Mouse (Mus musculus) frontal cortex, postnatal 36 days (tissue): ENCODE measurements around the gene Lrrc66.

Experiments
- DNase-seq, 2 experiments: peaks; one replicate each; pipeline ENCODE4 v3.0.0; 2022; ENCODE audit warnings: low spot score in 2 of 2

Lrrc66 gene

DNA sequence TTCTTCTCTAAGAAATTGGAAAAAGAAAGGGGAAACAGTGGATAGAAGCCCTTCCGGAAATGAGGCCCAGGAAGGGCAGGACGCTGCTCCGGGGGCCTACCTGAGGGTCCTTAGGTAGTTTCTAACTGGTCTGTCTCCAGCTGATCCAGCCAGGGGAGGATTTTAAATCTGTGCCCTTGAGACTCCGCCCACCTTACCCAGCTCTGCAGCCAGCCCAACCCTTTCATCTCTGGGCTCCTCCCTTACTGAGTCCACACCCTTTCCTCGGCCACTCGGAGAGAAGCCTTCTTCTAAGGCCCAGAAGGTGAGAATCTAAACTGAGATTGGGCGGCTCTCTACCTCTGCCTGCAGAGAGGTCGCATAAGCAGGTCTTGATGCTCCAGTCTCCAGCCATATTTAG is at the start of gene Lrrc66:
Gene Lrrc66 (minus strand): TSS at position 236 of the 400 bp plus-strand sequence.
- no peak for DNase-seq

DNA sequence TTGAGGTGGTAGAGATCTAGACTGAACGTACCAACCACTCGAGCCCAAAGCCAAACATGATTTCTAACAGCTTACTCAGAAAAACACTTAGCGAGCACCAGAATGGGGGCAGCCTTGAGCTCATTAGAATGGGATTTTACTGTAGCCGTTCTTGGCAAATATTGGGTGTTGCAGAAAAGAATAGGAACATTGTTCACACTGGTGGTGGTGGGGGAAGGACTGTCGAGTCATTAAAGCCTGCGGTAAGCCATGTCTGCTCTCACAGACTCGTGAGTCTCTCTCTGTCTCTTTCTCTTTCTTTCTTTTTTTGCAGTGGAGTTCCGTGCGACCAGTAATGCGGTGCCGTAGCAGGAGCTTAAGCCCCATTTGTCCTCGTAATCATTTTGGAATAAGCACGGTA is 44.3 kb upstream of the Lrrc66 start:
- peak; percentile 4 to 21 for DNase-seq

DNA sequence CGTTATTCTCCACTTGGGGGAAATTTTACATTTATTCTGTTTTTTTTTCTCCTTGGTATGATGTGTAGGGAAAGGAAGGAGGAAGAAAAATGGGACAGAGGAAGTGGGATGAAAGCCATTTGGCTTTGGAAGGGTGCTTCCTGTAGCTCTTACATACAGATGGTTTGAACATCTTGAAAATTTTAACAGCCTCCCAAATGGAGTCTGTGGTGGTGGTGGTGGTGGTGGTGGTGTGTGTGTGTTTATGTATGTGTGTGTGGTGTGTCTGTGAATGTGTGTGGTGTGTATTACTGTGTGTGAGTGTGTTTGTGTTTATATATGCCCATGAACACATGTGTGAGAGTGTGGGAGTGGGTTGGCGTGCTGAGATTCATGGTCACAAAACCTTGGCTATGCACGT is 43.3 kb upstream of the Lrrc66 start:
- DNase-seq, result no peak

DNA sequence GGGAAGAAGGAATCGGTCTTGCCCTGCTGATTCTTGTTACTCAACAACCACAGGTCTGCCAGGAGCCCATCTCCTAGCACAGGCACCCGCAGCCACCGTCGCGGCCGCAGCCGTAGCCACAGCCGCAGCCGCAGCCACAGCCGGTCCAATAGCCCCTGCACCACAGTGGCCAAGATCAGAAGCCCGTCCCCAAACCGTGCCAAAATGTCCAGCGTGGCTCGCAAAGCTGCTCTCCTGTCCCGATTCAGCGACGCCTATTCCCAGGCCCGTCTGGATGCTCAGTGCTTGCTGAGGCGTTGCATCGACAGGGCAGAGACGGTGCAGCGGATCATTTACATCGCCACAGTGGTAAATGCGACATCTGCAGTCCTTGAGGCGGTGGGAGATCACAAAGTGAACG is 37.1 kb upstream of the Lrrc66 start:
- DNase-seq, result no peak

DNA sequence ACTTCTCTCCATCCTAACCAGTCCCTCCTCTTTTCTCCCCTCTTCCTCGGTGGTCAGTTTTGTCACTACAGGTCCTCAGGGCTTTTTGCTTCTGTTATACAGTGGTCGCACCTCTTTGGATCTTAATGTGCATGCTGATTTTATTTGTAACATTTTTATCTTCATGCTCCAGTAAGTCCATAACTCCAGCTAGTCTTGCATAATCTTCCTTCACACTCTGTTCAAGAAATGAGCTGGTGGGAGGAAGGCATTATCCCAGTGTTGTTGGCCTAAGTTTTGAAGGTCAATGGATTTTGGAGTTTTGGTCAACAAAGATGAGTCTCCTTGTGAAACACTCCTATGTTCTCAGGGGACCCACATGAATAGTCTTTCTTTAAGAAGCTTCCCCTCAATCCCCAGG is 35.6 kb upstream of the Lrrc66 start:
- no peak for DNase-seq

DNA sequence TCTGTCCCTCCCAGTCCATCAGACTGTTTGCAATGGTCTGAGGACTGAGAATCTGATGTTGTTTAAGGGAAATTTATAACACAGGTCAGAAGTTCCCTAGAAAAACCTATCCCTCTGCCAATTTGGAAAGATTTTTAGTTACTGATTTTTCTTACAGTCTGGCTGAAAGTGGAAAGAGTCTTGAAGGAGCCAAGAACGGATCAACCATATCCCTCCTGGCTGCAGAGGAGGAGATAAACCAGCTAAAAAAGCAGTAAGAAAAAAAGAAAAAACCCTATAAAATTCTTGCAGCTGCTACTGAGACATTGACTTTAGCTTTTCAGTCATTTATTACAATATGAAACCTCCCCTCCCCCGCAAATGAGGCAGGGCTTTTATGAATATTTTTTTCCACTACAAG is 34.4 kb upstream of the Lrrc66 start:
- DNase-seq, result no peak

DNA sequence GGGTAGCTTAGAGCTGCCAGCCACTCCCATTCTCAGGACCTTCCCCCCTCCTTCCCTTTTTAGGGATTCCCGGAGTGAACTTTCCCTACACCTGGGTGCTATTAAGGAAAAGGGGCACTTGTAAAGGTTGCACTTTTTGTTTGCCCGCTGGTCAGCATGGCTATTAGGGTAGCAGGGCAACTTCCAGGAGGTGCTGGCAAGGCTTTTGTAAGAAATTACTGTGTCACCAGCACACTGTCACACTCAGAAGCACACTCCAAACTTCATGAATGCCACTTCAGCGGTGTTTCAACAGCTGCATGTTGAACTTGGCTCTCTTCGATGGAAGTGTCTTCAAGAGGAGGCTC is 19.5 kb upstream of the Lrrc66 start:
- no peak for DNase-seq

DNA sequence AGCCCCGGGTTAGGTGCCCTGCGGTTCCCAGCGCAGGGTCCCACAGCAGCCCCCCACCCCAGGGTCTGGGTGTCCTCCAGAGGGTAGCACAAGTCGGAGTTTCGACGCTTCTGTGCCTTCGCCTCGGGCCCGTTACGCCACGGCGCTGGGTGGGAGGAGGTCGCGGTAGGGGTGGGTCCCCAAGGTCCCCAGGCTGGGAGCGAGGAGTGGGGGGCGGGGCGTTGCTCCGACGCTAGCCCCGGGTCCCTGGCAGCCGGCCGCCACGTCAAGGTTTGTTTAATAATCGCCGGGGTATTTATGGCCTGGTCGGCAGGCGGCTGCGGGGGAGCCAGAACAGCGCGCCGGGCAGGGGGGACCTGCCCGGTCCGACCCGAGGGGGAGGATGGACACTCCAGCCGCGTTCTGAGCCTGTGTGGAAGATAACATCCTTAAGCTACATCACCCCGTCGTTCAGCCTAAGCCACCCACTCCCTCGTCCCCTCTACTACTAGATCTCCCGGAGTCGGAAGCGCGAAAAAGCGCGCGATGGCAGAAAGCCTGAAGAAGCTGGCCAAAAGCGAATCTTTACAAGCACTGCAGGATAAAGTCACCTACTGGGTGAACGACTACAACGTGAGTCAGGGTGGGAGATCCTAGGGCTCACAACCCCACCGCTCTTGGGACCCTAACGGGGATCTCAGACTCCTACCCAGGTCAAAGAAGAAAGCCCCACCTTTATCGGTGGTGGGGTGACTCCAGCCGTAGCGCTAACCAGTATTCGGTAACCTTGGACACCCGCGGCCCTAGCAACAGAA is 18.9 kb upstream of the Lrrc66 start, which contains the start of gene Spata18:
Gene Spata18 (plus strand): TSS at position 319 of the 794 bp plus-strand sequence.
- no peak for DNase-seq

DNA sequence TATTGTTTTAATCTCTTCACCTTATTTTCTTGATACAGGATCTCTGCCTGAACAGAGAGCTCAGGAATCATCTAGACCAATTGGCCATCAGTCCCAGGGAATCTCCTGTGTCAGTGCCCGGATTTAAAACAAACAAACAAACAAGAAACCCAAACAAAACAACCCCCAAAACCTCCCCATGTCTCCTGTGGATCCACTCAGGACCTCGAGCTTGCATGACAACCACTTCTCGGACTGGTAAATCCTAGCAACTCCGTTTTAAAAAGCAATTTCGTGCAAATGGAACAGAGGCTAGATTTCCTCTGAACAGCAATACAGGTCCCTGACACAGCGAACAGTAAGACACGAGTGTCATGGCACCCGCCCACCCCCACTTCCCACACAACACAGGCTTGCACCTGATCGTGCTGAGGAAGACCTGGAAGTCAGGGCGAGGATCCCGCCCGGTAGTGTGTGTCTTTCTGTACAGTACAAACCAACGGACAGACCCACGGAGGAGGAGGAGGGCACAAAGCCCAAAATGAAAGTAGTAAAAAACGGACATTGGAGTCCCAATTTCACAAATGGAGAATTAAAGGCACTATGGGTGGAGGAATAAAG is 18.1 kb upstream of the Lrrc66 start:
- DNase-seq, result no peak

DNA sequence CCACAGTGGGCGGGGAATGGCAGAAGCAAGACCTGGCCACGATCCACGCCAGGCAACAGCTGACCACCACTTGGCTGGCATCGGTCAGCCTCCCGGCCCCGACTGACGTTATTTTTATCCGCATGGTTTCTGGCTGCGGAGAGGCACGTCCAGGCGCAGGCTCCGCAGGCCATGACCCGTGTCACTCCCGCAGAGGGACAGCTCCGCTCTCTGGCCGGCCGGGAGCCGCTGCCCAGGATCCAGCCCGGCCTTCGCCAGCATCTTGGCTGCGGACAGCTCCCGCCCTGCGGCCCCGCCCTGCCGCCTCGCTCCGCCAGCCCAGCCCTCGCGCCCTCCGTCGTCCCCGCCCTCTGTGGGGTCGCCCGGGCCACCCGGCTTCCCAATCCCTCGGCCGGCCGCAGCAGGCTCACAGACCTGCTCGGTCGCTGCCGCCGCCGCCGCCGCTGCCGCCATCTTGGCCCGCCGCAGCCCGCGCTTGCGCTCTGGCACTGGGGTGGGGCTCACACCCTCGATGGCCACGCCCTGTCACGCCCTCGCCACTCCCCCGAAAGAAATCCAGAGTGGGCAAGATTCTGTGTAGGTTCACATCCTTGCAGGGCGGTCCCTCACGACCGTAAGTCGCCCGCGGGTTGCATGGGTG is 15.1 kb upstream of the Lrrc66 start, which contains the start of gene Sgcb:
Gene Sgcb (minus strand): TSS at position 530 of the 640 bp plus-strand sequence.
- DNase-seq, result peak; percentile 87 to 89

DNA sequence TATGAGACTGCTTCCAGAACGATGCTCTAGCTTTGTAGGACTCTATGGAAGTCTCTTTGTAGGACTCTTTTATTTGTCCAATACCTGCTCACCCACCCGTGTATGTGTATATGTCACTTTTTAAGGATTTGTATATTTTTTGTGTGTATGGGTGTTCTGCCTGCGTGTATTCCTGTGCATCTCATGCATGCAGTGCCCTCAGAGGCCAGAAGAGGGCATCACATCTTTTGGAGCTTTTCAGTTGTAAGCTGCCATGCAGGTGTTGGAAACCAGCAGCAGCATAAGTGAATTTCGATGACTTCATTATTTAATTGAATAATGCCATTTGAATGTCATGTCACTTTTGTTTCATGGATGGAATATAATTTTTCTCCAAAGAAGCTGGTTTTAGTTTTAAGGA is 9.8 kb upstream of the Lrrc66 start:
- DNase-seq, result no peak

DNA sequence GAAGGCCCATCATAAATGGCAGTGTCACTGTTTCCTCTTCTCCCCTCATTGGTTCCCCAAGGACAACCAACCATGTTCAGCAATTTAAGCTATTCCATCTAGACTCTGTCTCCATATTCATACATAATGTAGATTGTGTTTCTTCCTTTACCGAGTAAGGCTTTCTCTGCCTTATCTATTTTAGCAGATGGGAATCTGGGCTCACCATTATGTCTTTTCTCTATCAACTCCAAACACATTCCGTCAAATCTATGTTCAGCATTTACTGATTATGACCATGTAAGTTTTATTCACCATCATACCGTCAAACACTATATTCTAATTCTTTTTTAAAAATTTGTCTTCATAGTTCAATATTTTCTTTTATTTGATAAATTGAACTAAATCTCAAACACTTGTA is 8.7 kb upstream of the Lrrc66 start:
- DNase-seq, result no peak

DNA sequence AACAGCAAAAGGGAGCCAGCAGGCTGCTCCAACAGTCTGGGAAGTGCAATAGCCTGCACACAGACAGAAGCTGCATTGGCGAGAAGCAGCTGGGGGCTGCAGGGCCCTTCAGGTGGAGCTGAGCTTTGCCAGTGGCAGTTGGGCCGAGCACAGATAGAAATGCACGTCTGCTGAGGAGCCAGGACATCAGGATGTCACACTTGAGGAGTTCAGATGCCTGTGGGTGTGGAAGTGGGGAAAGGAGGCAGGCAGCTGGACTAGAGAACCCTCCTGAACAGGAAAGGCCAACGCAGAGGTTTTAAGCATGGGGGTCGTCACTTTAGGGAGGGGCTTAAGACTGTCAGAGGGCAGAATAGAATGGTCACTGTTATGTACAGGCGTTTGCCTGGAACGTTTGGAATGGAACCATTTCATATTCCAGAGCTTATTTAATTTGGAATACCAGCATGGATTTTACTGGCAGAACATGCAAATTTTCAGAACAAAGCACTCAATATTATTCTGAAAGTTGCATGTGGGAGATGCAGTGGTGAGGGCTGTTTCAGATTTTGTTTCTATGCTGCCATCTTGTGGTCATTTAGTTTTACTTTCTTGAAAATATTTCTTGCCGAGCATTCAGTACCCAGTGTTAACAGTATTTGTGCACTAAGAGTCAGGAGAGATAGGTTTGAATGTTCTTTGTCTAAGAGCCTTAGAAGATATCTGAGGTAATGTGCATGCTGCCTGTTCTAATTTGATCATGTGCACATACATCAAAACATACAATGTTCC is 5.2 kb upstream of the Lrrc66 start:
- no peak for DNase-seq

DNA sequence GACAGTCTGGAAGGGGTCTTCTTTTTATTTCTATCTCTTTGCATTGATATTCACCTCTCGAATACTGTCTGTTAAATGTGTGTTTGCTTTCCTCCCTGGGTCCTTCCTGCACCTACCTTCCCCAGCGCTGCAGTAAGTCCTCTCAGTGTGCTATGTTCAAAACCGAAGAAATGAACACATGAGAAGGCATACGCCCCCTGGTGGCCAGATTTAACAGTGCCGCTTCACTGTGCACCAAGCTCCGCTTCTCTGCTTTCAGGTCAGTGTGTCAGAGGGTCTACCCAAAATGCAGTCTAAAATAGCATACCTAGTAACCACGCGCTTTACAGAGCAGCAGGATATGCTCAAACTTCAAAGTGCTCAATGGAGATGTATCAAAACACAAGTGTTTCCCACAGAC is 815 bp upstream of the Lrrc66 start:
- peak; percentile 79 to 89 for DNase-seq

DNA sequence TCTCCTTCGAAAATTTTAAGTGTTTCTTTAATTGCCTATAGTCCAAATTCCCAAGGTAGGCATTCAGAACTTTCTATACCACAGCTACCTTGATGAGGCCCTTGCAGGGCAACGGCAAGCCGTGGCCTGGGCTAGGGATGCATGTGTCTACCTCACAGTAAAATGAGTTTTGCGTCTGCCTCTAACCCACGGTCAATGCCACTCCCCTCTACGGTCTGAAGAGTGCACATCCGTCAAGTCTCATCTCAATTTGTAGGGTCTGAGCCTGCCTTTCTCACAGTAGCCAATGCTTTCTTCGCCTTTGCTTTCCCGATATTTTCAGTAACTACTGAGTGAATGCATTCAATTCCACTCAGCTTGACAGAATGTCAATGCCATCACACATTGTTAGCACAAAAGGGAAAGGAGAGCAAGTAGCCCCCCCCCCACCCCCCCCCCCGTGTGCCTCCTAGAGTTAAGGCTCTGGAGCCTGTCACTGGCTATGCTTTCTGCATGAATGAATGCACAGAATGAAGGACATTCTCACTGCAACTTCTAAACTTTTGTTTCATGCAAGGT is 1.2 kb downstream of the Lrrc66 start:
- no peak for DNase-seq

DNA sequence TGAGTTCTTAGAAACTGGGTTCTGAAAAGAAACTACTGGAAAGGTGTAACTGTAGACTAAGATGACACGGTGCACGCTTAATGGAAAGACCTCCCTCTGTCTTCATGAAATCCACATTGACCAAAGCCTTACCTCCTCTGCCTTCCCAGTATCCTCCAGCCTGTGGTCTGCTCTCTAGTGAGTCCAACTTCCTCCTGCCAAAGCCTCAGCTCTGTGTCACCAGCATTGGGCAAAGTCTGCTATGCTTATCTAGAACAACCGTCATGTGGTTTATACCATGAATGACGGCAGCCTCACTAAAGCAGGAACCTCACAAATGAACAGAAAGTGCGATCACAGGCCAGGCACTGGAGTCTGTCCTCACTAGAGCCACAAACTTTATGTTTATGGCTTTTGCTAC is 2.2 kb downstream of the Lrrc66 start:
- DNase-seq, result no peak

DNA sequence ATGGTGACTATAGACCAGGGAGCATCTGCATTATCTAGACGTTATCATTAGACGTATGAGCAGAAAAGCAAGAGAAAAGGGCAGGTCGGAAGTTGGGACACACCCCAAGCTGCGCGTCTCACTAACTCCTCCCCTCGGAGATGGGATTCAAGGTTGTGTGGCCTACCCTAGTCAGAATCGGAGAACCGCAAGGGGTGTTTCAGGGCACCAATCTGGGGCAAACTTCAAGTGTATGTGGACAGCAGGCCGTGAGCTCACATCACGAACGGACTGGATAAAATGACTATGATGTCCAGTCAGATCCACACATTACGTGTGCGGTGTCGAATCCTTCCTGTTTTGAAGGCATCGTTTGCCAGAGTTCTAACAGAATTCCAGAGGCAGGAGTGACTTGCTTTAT is 4.3 kb downstream of the Lrrc66 start:
- DNase-seq, result no peak

DNA sequence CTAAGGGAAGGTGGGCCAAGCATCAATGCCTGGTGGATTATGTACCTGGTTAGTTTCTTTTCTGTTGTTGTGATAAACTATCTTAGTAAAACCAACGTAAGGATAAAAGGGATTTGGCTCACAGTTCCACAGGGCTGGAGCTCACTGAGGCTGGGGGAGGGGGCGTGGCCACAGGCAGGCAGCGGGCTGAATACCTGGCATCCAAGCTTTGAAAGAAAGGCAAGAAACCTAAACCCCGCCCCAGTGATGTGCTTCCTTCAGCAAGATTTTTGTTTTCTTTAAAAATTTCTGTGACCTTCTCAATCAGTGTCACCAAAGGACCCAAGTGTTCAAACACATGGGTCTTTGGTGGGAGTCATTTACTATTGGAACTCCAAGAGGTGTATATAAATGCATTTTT is 4.8 kb downstream of the Lrrc66 start:
- no peak for DNase-seq

DNA sequence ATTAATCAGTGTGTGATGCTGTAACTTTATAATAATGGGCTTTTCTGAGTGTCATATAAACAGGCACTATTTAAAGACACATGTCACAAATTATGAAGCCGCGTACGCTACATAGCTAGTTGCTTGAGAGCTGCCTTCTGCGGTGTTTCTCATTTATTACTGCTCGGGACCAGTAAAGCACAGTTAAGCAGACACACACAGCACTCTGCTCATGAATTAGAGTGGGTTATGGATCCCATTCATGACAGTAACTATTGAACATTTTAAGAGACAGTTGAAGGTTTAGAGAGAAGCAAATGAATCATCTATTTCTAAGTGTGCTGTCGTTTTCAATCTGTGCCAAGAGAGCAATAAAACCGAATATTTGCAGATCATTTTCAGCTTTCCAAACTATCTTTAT is 5.5 kb downstream of the Lrrc66 start:
- DNase-seq, result no peak

DNA sequence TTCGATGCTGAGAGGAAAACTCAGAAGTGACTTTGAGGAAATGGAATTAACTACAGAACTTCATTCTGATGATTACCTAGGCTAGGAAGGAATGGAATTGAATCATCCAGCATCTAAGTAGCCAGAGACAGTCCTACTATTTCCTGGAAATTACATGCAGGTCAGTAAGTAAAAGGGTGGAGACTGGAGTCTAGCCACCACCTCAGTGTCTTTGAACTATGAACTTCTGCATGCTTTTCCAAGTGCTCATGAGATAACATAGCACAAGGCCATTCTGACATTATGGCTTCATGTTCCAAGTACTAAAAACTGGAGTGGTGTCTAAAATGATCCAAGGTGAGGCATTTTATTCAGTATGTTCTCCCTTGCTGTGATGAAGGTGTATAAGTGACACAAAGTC is 6.8 kb downstream of the Lrrc66 start:
- no peak for DNase-seq

DNA sequence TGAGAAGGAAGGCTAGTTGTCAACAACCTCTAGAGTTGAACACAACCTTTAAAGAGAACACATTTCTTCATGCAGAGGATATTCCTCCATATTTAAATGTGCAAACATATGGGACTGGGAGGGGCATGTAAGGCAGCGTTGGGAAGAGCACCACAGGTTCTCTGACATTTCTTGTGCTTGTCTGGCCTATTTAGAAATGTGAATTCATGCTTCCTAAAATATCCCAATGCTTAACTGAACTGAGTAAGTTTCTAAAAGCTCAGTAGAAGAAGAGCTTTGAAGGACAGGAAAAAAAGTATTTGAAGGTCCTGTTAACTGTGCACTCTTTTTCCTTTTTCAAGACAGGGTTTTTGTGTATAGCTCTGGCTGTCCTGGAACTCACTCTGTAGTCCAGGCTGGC is 13.4 kb downstream of the Lrrc66 start:
- DNase-seq, result no peak

DNA sequence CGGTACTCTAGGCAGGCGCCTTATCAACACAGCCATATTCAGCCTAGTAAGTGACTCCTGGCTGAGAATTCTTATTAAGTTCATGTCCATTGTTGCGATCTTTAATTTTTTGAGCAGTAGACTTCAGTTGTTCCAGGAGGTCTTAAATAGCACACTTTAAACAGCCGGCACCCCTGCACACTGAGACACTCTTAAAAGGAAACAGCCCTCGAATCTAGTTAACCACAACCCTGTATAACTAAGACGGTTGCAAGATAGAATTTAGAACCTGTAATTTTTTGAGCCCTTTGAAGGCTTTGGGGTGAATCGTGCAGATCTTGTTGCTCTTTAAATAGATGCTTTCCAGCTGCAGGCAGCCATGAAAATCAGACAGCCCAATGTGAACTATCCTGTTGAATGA is 17.1 kb downstream of the Lrrc66 start:
- no peak for DNase-seq
